Mouse (Mus musculus): Measurements from ENCODE around the gene Adgrb3. TPM values are rescaled to one million over a fixed set of nuclear protein-coding genes. Genes with fewer than 3 reads are reported as not detected.

Adgrb3 gene
- polyA plus RNA-seq, 1 experiment from 2014 or later: 3.0 TPM

- 59% methylated on average over 2 of the region's 2 CpGs for WGBS
- DNase-seq (ENCODE audit: low spot score): no peak
Measured at GRCm38 (mm10) chr1:25435506-25435905, 394.0 kb downstream of the Adgrb3 start.

GRCm38 (mm10) chr1:25430219-25430862, 399.2 kb downstream of the Adgrb3 start:
- Histone ChIP-seq H3K4me1 (ENCODE audit: control insufficient read depth, insufficient read depth, low read length) (no peaks in the 10 kb centered on the region), H3K9me3 (replicated peaks; ENCODE audit: control insufficient read depth, low read length) (no peaks in the 10 kb centered on the region), H3K9ac (replicated peaks; ENCODE audit: low read length) (no peak overlapping the region), H3K4me2 (ENCODE audit: low read depth, low read length) (no peak overlapping the region), H3K36me3 (replicated peaks; ENCODE audit: control insufficient read depth, insufficient read depth, low read depth, low read length) (no peaks in the 10 kb centered on the region), H3K4me3 (ENCODE audit: low read depth, low read length) (no peak overlapping the region), H3K27ac (replicated peaks; ENCODE audit: low read depth, low read length) (no peak overlapping the region), H3K27me3 (ENCODE audit: control insufficient read depth, insufficient read depth, low read length) (no peaks in the 10 kb centered on the region)
- WGBS: 72% methylated on average over 16 of the region's 16 CpGs
- ATAC-seq (replicated peaks; ENCODE audit: insufficient number of reproducible peaks, low FRiP score, low TSS enrichment, low read depth) (no peak), DNase-seq (ENCODE audit: low spot score) (peak; percentile 2)

More at GRCm38 (mm10) chr1:25435506-25435905, 394.0 kb downstream of the Adgrb3 start:
- Histone ChIP-seq H3K9ac (replicated peaks; ENCODE audit: low read length) (no peak overlapping the region), H3K9me3 (replicated peaks; ENCODE audit: control insufficient read depth, low read length) (no peaks in the 10 kb centered on the region), H3K4me1 (ENCODE audit: control insufficient read depth, insufficient read depth, low read length) (no peaks in the 10 kb centered on the region), H3K4me3 (ENCODE audit: low read depth, low read length) (no peak overlapping the region), H3K27me3 (ENCODE audit: control insufficient read depth, insufficient read depth, low read length) (no peaks in the 10 kb centered on the region), H3K36me3 (replicated peaks; ENCODE audit: control insufficient read depth, insufficient read depth, low read depth, low read length) (no peaks in the 10 kb centered on the region), H3K27ac (replicated peaks; ENCODE audit: low read depth, low read length) (no peak overlapping the region), H3K4me2 (ENCODE audit: low read depth, low read length) (no peak overlapping the region)
- ATAC-seq (replicated peaks; ENCODE audit: insufficient number of reproducible peaks, low FRiP score, low TSS enrichment, low read depth): no peak

- no peak overlapping the region for H3K4me2 ChIP-seq (ENCODE audit: low read depth, low read length)
- no peaks in the 10 kb centered on the region for H3K4me1 ChIP-seq (ENCODE audit: control insufficient read depth, insufficient read depth, low read length)
- H3K27me3 ChIP-seq (ENCODE audit: control insufficient read depth, insufficient read depth, low read length): no peaks in the 10 kb centered on the region
- no peaks in the 10 kb centered on the region for H3K36me3 ChIP-seq (replicated peaks; ENCODE audit: control insufficient read depth, insufficient read depth, low read depth, low read length)
- ATAC-seq (replicated peaks; ENCODE audit: insufficient number of reproducible peaks, low FRiP score, low TSS enrichment, low read depth) (no peak), DNase-seq (ENCODE audit: low spot score) (no peak)
- H3K4me3 ChIP-seq (ENCODE audit: low read depth, low read length): no peak overlapping the region
- no peaks in the 10 kb centered on the region for H3K9me3 ChIP-seq (replicated peaks; ENCODE audit: control insufficient read depth, low read length)
- no peak overlapping the region for H3K27ac ChIP-seq (replicated peaks; ENCODE audit: low read depth, low read length)
- H3K9ac ChIP-seq (replicated peaks; ENCODE audit: low read length): no peak overlapping the region
- 96% methylated on average over 2 of the region's 2 CpGs for WGBS
Measured at GRCm38 (mm10) chr1:25420701-25421100, 408.8 kb downstream of the Adgrb3 start.

GRCm38 (mm10) chr1:25419378-25419777, 410.1 kb downstream of the Adgrb3 start:
- DNase-seq (ENCODE audit: low spot score) (no peak), ATAC-seq (replicated peaks; ENCODE audit: insufficient number of reproducible peaks, low FRiP score, low TSS enrichment, low read depth) (no peak)
- Histone ChIP-seq H3K4me1 (ENCODE audit: control insufficient read depth, insufficient read depth, low read length) (no peaks in the 10 kb centered on the region), H3K27ac (replicated peaks; ENCODE audit: low read depth, low read length) (no peak overlapping the region), H3K27me3 (ENCODE audit: control insufficient read depth, insufficient read depth, low read length) (no peaks in the 10 kb centered on the region), H3K36me3 (replicated peaks; ENCODE audit: control insufficient read depth, insufficient read depth, low read depth, low read length) (no peaks in the 10 kb centered on the region), H3K4me2 (ENCODE audit: low read depth, low read length) (no peak overlapping the region), H3K9me3 (replicated peaks; ENCODE audit: control insufficient read depth, low read length) (no peaks in the 10 kb centered on the region), H3K9ac (replicated peaks; ENCODE audit: low read length) (no peak overlapping the region), H3K4me3 (ENCODE audit: low read depth, low read length) (no peak overlapping the region)

- Histone ChIP-seq H3K9me3 (replicated peaks; ENCODE audit: control insufficient read depth, low read length) (no peaks in the 10 kb centered on the region), H3K27me3 (ENCODE audit: control insufficient read depth, insufficient read depth, low read length) (no peaks in the 10 kb centered on the region), H3K4me1 (ENCODE audit: control insufficient read depth, insufficient read depth, low read length) (no peaks in the 10 kb centered on the region), H3K27ac (replicated peaks; ENCODE audit: low read depth, low read length) (no peak overlapping the region), H3K9ac (replicated peaks; ENCODE audit: low read length) (no peak overlapping the region), H3K4me2 (ENCODE audit: low read depth, low read length) (no peak overlapping the region), H3K4me3 (ENCODE audit: low read depth, low read length) (no peak overlapping the region), H3K36me3 (replicated peaks; ENCODE audit: control insufficient read depth, insufficient read depth, low read depth, low read length) (no peaks in the 10 kb centered on the region)
- DNase-seq (ENCODE audit: low spot score) (no peak), ATAC-seq (replicated peaks; ENCODE audit: insufficient number of reproducible peaks, low FRiP score, low TSS enrichment, low read depth) (no peak)
- 81% methylated on average over 2 of the region's 2 CpGs for WGBS
Measured at GRCm38 (mm10) chr1:25415084-25415483, 414.4 kb downstream of the Adgrb3 start.

GRCm38 (mm10) chr1:25364186-25364585, 465.3 kb downstream of the Adgrb3 start:
- H3K27me3 ChIP-seq (ENCODE audit: control insufficient read depth, insufficient read depth, low read length): no peaks in the 10 kb centered on the region
- peak; percentile 26 for DNase-seq (ENCODE audit: low spot score)
- no peak for ATAC-seq (replicated peaks; ENCODE audit: insufficient number of reproducible peaks, low FRiP score, low TSS enrichment, low read depth)

GRCm38 (mm10) chr1:25358554-25358953, 471.0 kb downstream of the Adgrb3 start:
- H3K4me2 ChIP-seq (ENCODE audit: low read depth, low read length): no peak overlapping the region
- ATAC-seq (replicated peaks; ENCODE audit: insufficient number of reproducible peaks, low FRiP score, low TSS enrichment, low read depth) (no peak), DNase-seq (ENCODE audit: low spot score) (no peak)
- no peak overlapping the region for H3K27ac ChIP-seq (replicated peaks; ENCODE audit: low read depth, low read length)
- H3K9ac ChIP-seq (replicated peaks; ENCODE audit: low read length): no peak overlapping the region
- H3K36me3 ChIP-seq (replicated peaks; ENCODE audit: control insufficient read depth, insufficient read depth, low read depth, low read length): no peaks in the 10 kb centered on the region
- H3K9me3 ChIP-seq (replicated peaks; ENCODE audit: control insufficient read depth, low read length): no peaks in the 10 kb centered on the region
- no peak overlapping the region for H3K4me3 ChIP-seq (ENCODE audit: low read depth, low read length)
- no peaks in the 10 kb centered on the region for H3K4me1 ChIP-seq (ENCODE audit: control insufficient read depth, insufficient read depth, low read length)
- WGBS: 94% methylated on average over 4 of the region's 4 CpGs
- H3K27me3 ChIP-seq (ENCODE audit: control insufficient read depth, insufficient read depth, low read length): no peaks in the 10 kb centered on the region

More at GRCm38 (mm10) chr1:25364186-25364585, 465.3 kb downstream of the Adgrb3 start:
- Histone ChIP-seq H3K9me3 (replicated peaks; ENCODE audit: control insufficient read depth, low read length) (no peaks in the 10 kb centered on the region), H3K27ac (replicated peaks; ENCODE audit: low read depth, low read length) (no peak overlapping the region), H3K4me1 (ENCODE audit: control insufficient read depth, insufficient read depth, low read length) (no peaks in the 10 kb centered on the region), H3K4me3 (ENCODE audit: low read depth, low read length) (no peak overlapping the region), H3K4me2 (ENCODE audit: low read depth, low read length) (no peak overlapping the region), H3K36me3 (replicated peaks; ENCODE audit: control insufficient read depth, insufficient read depth, low read depth, low read length) (no peaks in the 10 kb centered on the region), H3K9ac (replicated peaks; ENCODE audit: low read length) (no peak overlapping the region)
- 80% methylated on average over 2 of the region's 2 CpGs for WGBS

- DNase-seq (ENCODE audit: low spot score) (no peak), ATAC-seq (replicated peaks; ENCODE audit: insufficient number of reproducible peaks, low FRiP score, low TSS enrichment, low read depth) (no peak)
- no peaks in the 10 kb centered on the region for H3K9me3 ChIP-seq (replicated peaks; ENCODE audit: control insufficient read depth, low read length)
- no peaks in the 10 kb centered on the region for H3K36me3 ChIP-seq (replicated peaks; ENCODE audit: control insufficient read depth, insufficient read depth, low read depth, low read length)
- 90% methylated on average over 5 of the region's 5 CpGs for WGBS
- H3K27ac ChIP-seq (replicated peaks; ENCODE audit: low read depth, low read length): no peak overlapping the region
- H3K4me3 ChIP-seq (ENCODE audit: low read depth, low read length): no peak overlapping the region
- H3K4me2 ChIP-seq (ENCODE audit: low read depth, low read length): no peak overlapping the region
- no peaks in the 10 kb centered on the region for H3K27me3 ChIP-seq (ENCODE audit: control insufficient read depth, insufficient read depth, low read length)
- no peaks in the 10 kb centered on the region for H3K4me1 ChIP-seq (ENCODE audit: control insufficient read depth, insufficient read depth, low read length)
- H3K9ac ChIP-seq (replicated peaks; ENCODE audit: low read length): no peak overlapping the region
Measured at GRCm38 (mm10) chr1:25355486-25355885, 474.0 kb downstream of the Adgrb3 start.

Measured in embryonic facial prominence, embryonic 11.5 days (tissue).